Mouse (Mus musculus) CH12.LX (cell line): Measurements from ENCODE around the gene Tmem255b.

ENCODE experiments used
- CHD2 ChIP-seq: IDR thresholded peaks from 2 replicates; pipeline ENCODE4 v1.6.1; 2011; ENCODE audit warnings: low read length, improper control_type of control experiment
- CTCF ChIP-seq, 2 experiments: IDR thresholded peaks in 1 of 2; conservative IDR thresholded peaks in 1 of 2; 2 replicates each; pipeline ENCODE4 v1.5.1; 2011 to 2012; ENCODE audit warnings: low read depth in 2 of 2, low read length in 2 of 2, improper control_type of control experiment in 1 of 2, inconsistent platforms in 1 of 2, mild to moderate bottlenecking in 1 of 2, moderate library complexity in 1 of 2
- ELF1 ChIP-seq: IDR thresholded peaks from 2 replicates; pipeline ENCODE4 v1.6.1; 2014; ENCODE audit warnings: low read depth, mild to moderate bottlenecking, inconsistent platforms, low read length, improper control_type of control experiment
- MAFK ChIP-seq: IDR thresholded peaks from 2 replicates; pipeline ENCODE4 v1.6.1; 2011; ENCODE audit warnings: low read length, improper control_type of control experiment; ENCODE audit not compliant: insufficient replicate concordance
- MAZ ChIP-seq: IDR thresholded peaks from 2 replicates; pipeline ENCODE4 v1.6.1; 2012; ENCODE audit warnings: low read depth, mild to moderate bottlenecking, inconsistent platforms, low read length, improper control_type of control experiment, moderate library complexity
- POLR2A ChIP-seq: IDR thresholded peaks from 2 replicates; pipeline ENCODE4 v1.6.1; 2011; ENCODE audit warnings: low read depth, mild to moderate bottlenecking, improper control_type of control experiment, low read length
- TCF12 ChIP-seq: IDR thresholded peaks from 2 replicates; pipeline ENCODE4 v1.6.1; 2014; ENCODE audit warnings: low read depth, mild to moderate bottlenecking, inconsistent platforms, low read length, improper control_type of control experiment
- USF1 ChIP-seq: IDR thresholded peaks from 2 replicates; pipeline ENCODE4 v1.6.1; 2014; ENCODE audit warnings: low read depth, mild to moderate bottlenecking, inconsistent platforms, low read length, improper control_type of control experiment
- ZKSCAN1 ChIP-seq: IDR thresholded peaks from 2 replicates; pipeline ENCODE4 v1.6.1; 2012; ENCODE audit warnings: low read depth, inconsistent platforms, low read length, improper control_type of control experiment, borderline replicate concordance
- ZNF384 ChIP-seq: IDR thresholded peaks from 2 replicates; pipeline ENCODE4 v1.6.1; 2012; ENCODE audit warnings: low read depth, low read length, improper control_type of control experiment, inconsistent platforms

- TF ChIP-seq USF1, result no peak
- no peak for TF ChIP-seq POLR2A
- TF ChIP-seq MAFK, result no peak
- TF ChIP-seq ZNF384, result no peak
- no peak for TF ChIP-seq TCF12
- no peak for TF ChIP-seq MAZ
- no peak for TF ChIP-seq CHD2
- peak; percentile 88 to 96 for TF ChIP-seq CTCF (conservative IDR thresholded peaks at IDR 0.05 in 1 of 2, IDR thresholded peaks at IDR 0.05 in 1 of 2; ENCODE audit: low read depth in 2 of 2, low read length in 2 of 2)
- TF ChIP-seq ZKSCAN1, result no peak
- no peak for TF ChIP-seq ELF1
Observed at GRCm38 (mm10) chr8:13411597-13411996, 23.4 kb upstream of the Tmem255b start.
